Mouse (Mus musculus) lung, embryonic 14.5 days (tissue): ENCODE data around the gene Rrm1. TPM values are rescaled to one million over a fixed set of nuclear protein-coding genes. Genes with fewer than 3 reads are reported as not detected.
A peak's percentile ranks its signal among the peaks of the same experiment; 100 is the strongest.
"Not testable (repeated sequence)": the region's sequence is repeated elsewhere in the genome, so short reads cannot be mapped to it uniquely, and the experiment has no call there.

Experiments
- ATAC-seq: fragments of 200-750 bp; cut with Nextera tagmentation; 2 replicates; pipeline ENCODE4 v1.8.0; 2017; ENCODE audit warnings: mild to moderate bottlenecking, moderate TSS enrichment, moderate library complexity; ENCODE audit not compliant: insufficient read depth
- DNase-seq: peaks from one replicate; pipeline ENCODE4 v3.0.0-alpha.2; 2015
- H3K27ac ChIP-seq: fragments of 300-500 bp; sonication (generic); 2 replicates; pipeline ENCODE4 v1.5.1; 2014; ENCODE audit warnings: low read depth, mild to moderate bottlenecking, moderate library complexity
- H3K27me3 ChIP-seq: fragments of 300-500 bp; sonication (generic); 2 replicates; pipeline ENCODE4 v1.6.1; 2014; ENCODE audit warnings: low read length, control low read depth; ENCODE audit not compliant: insufficient read depth
- H3K36me3 ChIP-seq: fragments of 300-500 bp; sonication (generic); 2 replicates; pipeline ENCODE4 v1.6.1; 2014; ENCODE audit warnings: control low read depth; ENCODE audit not compliant: insufficient read depth
- H3K4me1 ChIP-seq: fragments of 300-500 bp; sonication (generic); 2 replicates; pipeline ENCODE4 v1.6.1; 2014; ENCODE audit warnings: antibody characterized with exemption, control low read depth; ENCODE audit not compliant: insufficient read depth
- H3K4me2 ChIP-seq: fragments of 300-500 bp; sonication (generic); 2 replicates; pipeline ENCODE4 v1.6.1; 2014; ENCODE audit warnings: mild to moderate bottlenecking
- H3K4me3 ChIP-seq: fragments of 300-500 bp; sonication (generic); 2 replicates; pipeline ENCODE4 v1.5.1; 2014; ENCODE audit warnings: low read depth, low read length
- H3K9ac ChIP-seq: fragments of 300-500 bp; sonication (generic); 2 replicates; pipeline ENCODE4 v1.6.1; 2014
- H3K9me3 ChIP-seq: fragments of 300-500 bp; sonication (generic); 2 replicates; pipeline ENCODE4 v1.6.1; 2016; ENCODE audit warnings: low read depth, low read length, control low read depth
- CTCF ChIP-seq: IDR thresholded peaks from 2 replicates; pipeline ENCODE4 v1.5.1; 2016; ENCODE audit warnings: antibody characterized with exemption, low read depth
- WGBS: fragments of 180-500 bp; shearing (Covaris S2); extraction: QIAGEN DNeasy Blood & Tissue Kit; methylation state at CpG from one replicate; pipeline ENCODE4 v1.1.7; 2014; 5-methylcytosine and 5-hydroxymethylcytosine counted together
- polyA plus RNA-seq: library from polyadenylated mRNA; unstranded; fragments of >200 nt; fragmentation: Nextera tagmentation; extraction: Ambion mirVana; gene quantifications from 2 replicates; pipeline ENCODE4 v1.2.1, GENCODE M21; 2014

The Rrm1 gene
- polyA plus RNA-seq, 1 experiment from 2014 or later, result 220 TPM

GRCm38 (mm10) chr7:102486105-102486504, 44.6 kb downstream of the Rrm1 start:
- no peaks in the 10 kb centered on the region for H3K4me1 ChIP-seq
- no peak overlapping the region for H3K27ac ChIP-seq
- H3K9ac ChIP-seq, result no peak overlapping the region
- 35% methylated on average over 1 of the region's 1 CpGs for WGBS
- no peak for DNase-seq
- no peak for ATAC-seq
- H3K36me3 ChIP-seq, result no peaks in the 10 kb centered on the region
- no peaks in the 10 kb centered on the region for H3K9me3 ChIP-seq
- no peaks in the 10 kb centered on the region for H3K27me3 ChIP-seq
- no peak for TF ChIP-seq CTCF
- H3K4me3 ChIP-seq, result no peak overlapping the region
- no peak overlapping the region for H3K4me2 ChIP-seq

- Histone ChIP-seq H3K27ac (no peak within 1 kb of the TSS), H3K4me1 (no peaks in the 10 kb centered on the region), H3K27me3 (no peaks in the 10 kb centered on the region), H3K9ac (no peak within 1 kb of the TSS), H3K4me3 (no peak within 1 kb of the TSS), H3K36me3 (no peaks in the 10 kb centered on the region), H3K4me2 (no peak within 1 kb of the TSS), H3K9me3 (no peaks in the 10 kb centered on the region)
- ATAC-seq (no peak), DNase-seq (no peak)
- WGBS, result 50% methylated on average over 1 of the region's 1 CpGs
- no peak for TF ChIP-seq CTCF
Measured at GRCm38 (mm10) chr7:102488161-102488560, 46.7 kb downstream of the Rrm1 start, which contains the start of gene Olfr544. TSS of gene Olfr544 (minus strand) at chr7:102488313.

GRCm38 (mm10) chr7:102494416-102494815, 52.9 kb downstream of the Rrm1 start:
- H3K4me1 ChIP-seq, DNase-seq, H3K27me3 ChIP-seq, H3K9me3 ChIP-seq, H3K36me3 ChIP-seq, H3K9ac ChIP-seq, H3K27ac ChIP-seq, H3K4me3 ChIP-seq, H3K4me2 ChIP-seq, ATAC-seq: not testable (repeated sequence)
- WGBS, result 41% methylated on average over 7 of the region's 7 CpGs

- no peak within 1 kb of the TSS for H3K9ac ChIP-seq
- ATAC-seq (no peak), DNase-seq (no peak)
- TF ChIP-seq CTCF, result no peak
- WGBS, result 66% methylated on average over 3 of the region's 3 CpGs
- H3K4me1 ChIP-seq, result no peaks in the 10 kb centered on the region
- H3K27ac ChIP-seq, result no peak within 1 kb of the TSS
- H3K36me3 ChIP-seq, result no peaks in the 10 kb centered on the region
- H3K27me3 ChIP-seq, result no peaks in the 10 kb centered on the region
- no peaks in the 10 kb centered on the region for H3K9me3 ChIP-seq
- no peak within 1 kb of the TSS for H3K4me3 ChIP-seq
- no peak within 1 kb of the TSS for H3K4me2 ChIP-seq
Measured at GRCm38 (mm10) chr7:102499473-102499872, 58.0 kb downstream of the Rrm1 start, which contains the start of gene Olfr545. TSS of gene Olfr545 (minus strand) at chr7:102499573.

- Histone ChIP-seq H3K4me3 (no peak overlapping the region), H3K9me3 (no peaks in the 10 kb centered on the region), H3K36me3 (no peaks in the 10 kb centered on the region), H3K4me2 (no peak overlapping the region), H3K4me1 (no peaks in the 10 kb centered on the region), H3K27ac (no peak overlapping the region), H3K27me3 (no peaks in the 10 kb centered on the region), H3K9ac (no peak overlapping the region)
- ATAC-seq (no peak), DNase-seq (no peak)
- TF ChIP-seq CTCF, result no peak
- 62% methylated on average over 5 of the region's 5 CpGs for WGBS
Measured at GRCm38 (mm10) chr7:102501986-102502385, 60.5 kb downstream of the Rrm1 start.

- Histone ChIP-seq H3K9ac (no peak overlapping the region), H3K27me3 (no peaks in the 10 kb centered on the region), H3K36me3 (no peaks in the 10 kb centered on the region), H3K4me2 (no peak overlapping the region), H3K4me3 (no peak overlapping the region), H3K9me3 (no peaks in the 10 kb centered on the region), H3K4me1 (no peaks in the 10 kb centered on the region), H3K27ac (no peak overlapping the region)
- ATAC-seq, result peak; percentile 85
- peak; percentile 85 for DNase-seq
- WGBS, result 47% methylated on average over 3 of the region's 3 CpGs
- peak; percentile 87 for TF ChIP-seq CTCF
Measured at GRCm38 (mm10) chr7:102506848-102507247, 65.4 kb downstream of the Rrm1 start.

GRCm38 (mm10) chr7:102508066-102508465, 66.6 kb downstream of the Rrm1 start:
- Histone ChIP-seq H3K9ac (no peak overlapping the region), H3K4me1 (no peaks in the 10 kb centered on the region), H3K27ac (no peak overlapping the region), H3K4me3 (no peak overlapping the region), H3K4me2 (no peak overlapping the region), H3K27me3 (no peaks in the 10 kb centered on the region; the same call in 1 of the 2 replicates), H3K9me3 (no peaks in the 10 kb centered on the region), H3K36me3 (no peaks in the 10 kb centered on the region)
- DNase-seq (no peak), ATAC-seq (no peak)
- TF ChIP-seq CTCF, result no peak
- 86% methylated on average over 9 of the region's 9 CpGs for WGBS

- Histone ChIP-seq H3K4me2 (no peak overlapping the region), H3K9ac (no peak overlapping the region), H3K4me3 (no peak overlapping the region), H3K4me1 (no peaks in the 10 kb centered on the region), H3K27ac (no peak overlapping the region), H3K36me3 (no peaks in the 10 kb centered on the region), H3K9me3 (no peaks in the 10 kb centered on the region), H3K27me3 (no peaks in the 10 kb centered on the region; the same call in 1 of the 2 replicates)
- ATAC-seq (no peak), DNase-seq (no peak)
- TF ChIP-seq CTCF, result no peak
- WGBS, result 88% methylated on average over 6 of the region's 6 CpGs
Measured at GRCm38 (mm10) chr7:102508666-102509065, 67.2 kb downstream of the Rrm1 start.
